Mouse (Mus musculus): ENCODE measurements around the gene Ifna5. TPM values are rescaled to one million over a fixed set of nuclear protein-coding genes. Genes with fewer than 3 reads are reported as not detected.
"Not testable (repeated sequence)": the region's sequence is repeated elsewhere in the genome, so short reads cannot be mapped to it uniquely, and the experiment has no call there.

Gene Ifna5
- not detected for total RNA-seq (2021)
- long read RNA-seq, experiment 1 = 0 reads
- long read RNA-seq, experiment 2 = 0 reads

DNA sequence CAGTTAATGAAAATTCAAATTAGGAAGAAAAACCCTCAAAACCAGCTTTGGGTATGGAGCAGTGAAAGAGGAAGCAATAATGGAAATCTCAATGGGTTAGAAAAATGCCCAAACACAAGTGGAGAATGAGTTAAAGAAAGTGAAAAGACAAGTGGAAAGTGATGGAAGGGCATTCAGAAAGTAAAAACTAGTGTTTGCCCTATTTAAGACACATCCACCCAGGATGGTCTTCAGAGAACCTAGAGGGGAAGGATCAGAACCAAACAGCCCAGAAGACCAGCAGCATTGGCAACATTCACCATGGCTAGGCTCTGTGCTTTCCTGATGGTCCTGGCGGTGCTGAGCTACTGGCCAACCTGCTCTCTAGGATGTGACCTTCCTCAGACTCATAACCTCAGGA is at the start of gene Ifna5:
Ifna5 (plus strand) TSS at position 301 of the 400 bp plus-strand sequence.
- DNase-seq (ENCODE audit: low spot score in 2 of 2); intact Hi-C loops (cut with DNase I): not testable (repeated sequence)

DNA sequence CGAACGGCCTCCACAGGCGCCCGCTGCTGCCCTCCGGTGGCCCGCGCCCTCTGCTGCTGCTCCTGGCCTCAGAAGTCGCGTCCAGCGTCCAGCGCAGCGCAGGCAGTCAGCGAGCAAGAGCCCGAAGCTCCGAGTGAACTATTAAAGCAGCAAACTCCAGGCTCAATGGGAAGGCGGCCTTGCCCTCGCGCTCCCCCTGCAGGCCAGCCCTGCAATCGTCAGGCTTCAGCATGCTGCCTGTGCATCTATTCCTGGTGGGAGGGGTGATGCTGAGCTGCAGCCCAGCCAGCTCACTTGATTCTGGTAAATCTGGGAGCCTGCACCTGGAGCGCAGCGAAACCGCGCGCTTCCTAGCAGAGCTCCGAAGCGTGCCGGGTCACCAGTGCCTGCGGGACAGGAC is 46.9 kb upstream of the Ifna5 start, which contains the start of gene Gm13277:
Gm13277 (plus strand) TSS at position 231 of the 400 bp plus-strand sequence.
- intact Hi-C loops (cut with DNase I) = not testable (repeated sequence)
- peak; percentile 70 to 75 for DNase-seq (ENCODE audit: low spot score in 2 of 2)

DNA sequence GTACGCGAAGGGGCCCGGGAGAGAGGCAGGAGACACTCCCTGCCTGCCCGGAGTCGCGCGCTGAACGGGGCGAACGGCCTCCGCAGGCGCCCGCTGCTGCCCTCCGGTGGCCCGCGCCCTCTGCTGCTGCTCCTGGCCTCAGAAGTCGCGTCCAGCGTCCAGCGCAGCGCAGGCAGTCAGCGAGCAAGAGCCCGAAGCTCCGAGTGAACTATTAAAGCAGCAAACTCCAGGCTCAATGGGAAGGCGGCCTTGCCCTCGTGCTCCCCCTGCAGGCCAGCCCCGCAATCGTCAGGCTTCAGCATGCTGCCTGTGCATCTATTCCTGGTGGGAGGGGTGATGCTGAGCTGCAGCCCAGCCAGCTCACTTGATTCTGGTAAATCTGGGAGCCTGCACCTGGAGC is 44.1 kb upstream of the Ifna5 start, which contains the start of gene Gm13278:
Gm13278 (plus strand) TSS at position 301 of the 400 bp plus-strand sequence.
- DNase-seq (ENCODE audit: low spot score in 2 of 2); intact Hi-C loops (cut with DNase I): not testable (repeated sequence)

DNA sequence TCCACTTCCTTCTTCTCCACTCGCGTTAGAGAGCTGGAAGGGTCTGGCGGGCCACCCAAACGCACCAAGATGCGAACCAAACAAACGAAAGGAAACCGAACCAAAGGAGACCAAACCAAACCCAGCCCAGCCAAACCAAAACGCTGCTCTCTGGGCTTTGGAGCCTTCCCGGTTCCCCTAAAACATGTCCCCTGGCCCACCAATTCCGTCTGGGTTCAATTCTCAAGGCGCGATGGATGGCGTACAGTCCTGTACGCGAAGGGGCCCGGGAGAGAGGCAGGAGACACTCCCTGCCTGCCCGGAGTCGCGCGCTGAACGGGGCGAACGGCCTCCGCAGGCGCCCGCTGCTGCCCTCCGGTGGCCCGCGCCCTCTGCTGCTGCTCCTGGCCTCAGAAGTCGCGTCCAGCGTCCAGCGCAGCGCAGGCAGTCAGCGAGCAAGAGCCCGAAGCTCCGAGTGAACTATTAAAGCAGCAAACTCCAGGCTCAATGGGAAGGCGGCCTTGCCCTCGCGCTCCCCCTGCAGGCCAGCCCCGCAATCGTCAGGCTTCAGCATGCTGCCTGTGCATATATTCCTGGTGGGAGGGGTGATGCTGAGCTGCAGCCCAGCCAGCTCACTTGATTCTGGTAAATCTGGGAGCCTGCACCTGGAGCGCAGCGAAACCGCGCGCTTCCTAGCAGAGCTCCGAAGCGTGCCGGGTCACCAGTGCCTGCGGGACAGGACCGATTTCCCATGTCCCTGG is 41.2 kb upstream of the Ifna5 start, which contains the start of gene Gm13275:
Gm13275 (plus strand) TSS at position 552 of the 740 bp plus-strand sequence.
- intact Hi-C loops (cut with DNase I) = not testable (repeated sequence)
- peak; percentile 20 to 41 for DNase-seq (ENCODE audit: low spot score in 2 of 2)

DNA sequence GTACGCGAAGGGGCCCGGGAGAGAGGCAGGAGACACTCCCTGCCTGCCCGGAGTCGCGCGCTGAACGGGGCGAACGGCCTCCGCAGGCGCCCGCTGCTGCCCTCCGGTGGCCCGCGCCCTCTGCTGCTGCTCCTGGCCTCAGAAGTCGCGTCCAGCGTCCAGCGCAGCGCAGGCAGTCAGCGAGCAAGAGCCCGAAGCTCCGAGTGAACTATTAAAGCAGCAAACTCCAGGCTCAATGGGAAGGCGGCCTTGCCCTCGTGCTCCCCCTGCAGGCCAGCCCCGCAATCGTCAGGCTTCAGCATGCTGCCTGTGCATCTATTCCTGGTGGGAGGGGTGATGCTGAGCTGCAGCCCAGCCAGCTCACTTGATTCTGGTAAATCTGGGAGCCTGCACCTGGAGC is 38.2 kb upstream of the Ifna5 start, which contains the start of gene Gm13279:
Gm13279 (plus strand) TSS at position 301 of the 400 bp plus-strand sequence.
- intact Hi-C loops (cut with DNase I); DNase-seq (ENCODE audit: low spot score in 2 of 2): not testable (repeated sequence)

DNA sequence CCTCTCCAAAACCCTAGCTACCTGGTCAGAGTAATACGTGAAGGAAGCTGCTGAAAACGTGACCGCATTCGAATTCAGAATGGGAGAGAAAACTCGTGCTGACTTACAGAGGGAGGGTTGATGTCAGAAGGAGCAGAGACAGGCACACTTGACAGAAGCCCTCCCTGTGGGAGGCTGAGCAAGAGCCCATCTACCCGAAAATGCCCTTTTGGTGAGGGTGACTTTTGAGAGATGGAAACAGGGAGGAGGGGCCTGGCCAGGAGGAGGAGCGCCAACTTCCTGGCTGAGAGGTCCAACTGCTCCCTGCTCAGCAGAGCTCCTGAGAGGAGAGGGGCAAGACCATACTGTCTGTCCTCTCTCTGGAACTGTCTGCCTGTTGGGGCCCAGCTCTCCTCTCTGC is 36.0 kb upstream of the Ifna5 start, which contains the start of gene Gm13285:
Gm13285 (plus strand) TSS at position 301 of the 400 bp plus-strand sequence.
- DNase-seq (ENCODE audit: low spot score in 2 of 2); intact Hi-C loops (cut with DNase I): not testable (repeated sequence)

DNA sequence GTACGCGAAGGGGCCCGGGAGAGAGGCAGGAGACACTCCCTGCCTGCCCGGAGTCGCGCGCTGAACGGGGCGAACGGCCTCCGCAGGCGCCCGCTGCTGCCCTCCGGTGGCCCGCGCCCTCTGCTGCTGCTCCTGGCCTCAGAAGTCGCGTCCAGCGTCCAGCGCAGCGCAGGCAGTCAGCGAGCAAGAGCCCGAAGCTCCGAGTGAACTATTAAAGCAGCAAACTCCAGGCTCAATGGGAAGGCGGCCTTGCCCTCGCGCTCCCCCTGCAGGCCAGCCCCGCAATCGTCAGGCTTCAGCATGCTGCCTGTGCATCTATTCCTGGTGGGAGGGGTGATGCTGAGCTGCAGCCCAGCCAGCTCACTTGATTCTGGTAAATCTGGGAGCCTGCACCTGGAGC is 32.4 kb upstream of the Ifna5 start, which contains the start of gene Gm13287:
Gm13287 (plus strand) TSS at position 301 of the 400 bp plus-strand sequence.
- DNase-seq (ENCODE audit: low spot score in 2 of 2); intact Hi-C loops (cut with DNase I): not testable (repeated sequence)

DNA sequence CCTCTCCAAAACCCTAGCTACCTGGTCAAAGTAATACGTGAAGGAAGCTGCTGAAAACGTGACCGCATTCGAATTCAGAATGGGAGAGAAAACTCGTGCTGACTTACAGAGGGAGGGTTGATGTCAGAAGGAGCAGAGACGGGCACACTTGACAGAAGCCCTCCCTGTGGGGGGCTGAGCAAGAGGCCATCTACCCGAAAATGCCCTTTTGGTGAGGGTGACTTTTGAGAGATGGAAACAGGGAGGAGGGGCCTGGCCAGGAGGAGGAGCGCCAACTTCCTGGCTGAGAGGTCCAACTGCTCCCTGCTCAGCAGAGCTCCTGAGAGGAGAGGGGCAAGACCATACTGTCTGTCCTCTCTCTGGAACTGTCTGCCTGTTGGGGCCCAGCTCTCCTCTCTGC is 30.1 kb upstream of the Ifna5 start, which contains the start of gene Gm13288:
Gm13288 (plus strand) TSS at position 301 of the 400 bp plus-strand sequence.
- intact Hi-C loops (cut with DNase I) = not testable (repeated sequence)

DNA sequence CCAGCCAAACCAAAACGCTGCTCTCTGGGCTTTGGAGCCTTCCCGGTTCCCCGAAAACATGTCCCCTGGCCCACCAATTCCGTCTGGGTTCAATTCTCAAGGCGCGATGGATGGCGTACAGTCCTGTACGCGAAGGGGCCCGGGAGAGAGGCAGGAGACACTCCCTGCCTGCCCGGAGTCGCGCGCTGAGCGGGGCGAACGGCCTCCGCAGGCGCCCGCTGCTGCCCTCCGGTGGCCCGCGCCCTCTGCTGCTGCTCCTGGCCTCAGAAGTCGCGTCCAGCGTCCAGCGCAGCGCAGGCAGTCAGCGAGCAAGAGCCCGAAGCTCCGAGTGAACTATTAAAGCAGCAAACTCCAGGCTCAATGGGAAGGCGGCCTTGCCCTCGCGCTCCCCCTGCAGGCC is 29.6 kb upstream of the Ifna5 start:
- intact Hi-C loops (cut with DNase I); DNase-seq (ENCODE audit: low spot score in 2 of 2): not testable (repeated sequence)

More for the DNA sequence above, 30.1 kb upstream of the Ifna5 start, which contains the start of gene Gm13288:
- not testable (repeated sequence) for DNase-seq (ENCODE audit: low spot score in 2 of 2)

DNA sequence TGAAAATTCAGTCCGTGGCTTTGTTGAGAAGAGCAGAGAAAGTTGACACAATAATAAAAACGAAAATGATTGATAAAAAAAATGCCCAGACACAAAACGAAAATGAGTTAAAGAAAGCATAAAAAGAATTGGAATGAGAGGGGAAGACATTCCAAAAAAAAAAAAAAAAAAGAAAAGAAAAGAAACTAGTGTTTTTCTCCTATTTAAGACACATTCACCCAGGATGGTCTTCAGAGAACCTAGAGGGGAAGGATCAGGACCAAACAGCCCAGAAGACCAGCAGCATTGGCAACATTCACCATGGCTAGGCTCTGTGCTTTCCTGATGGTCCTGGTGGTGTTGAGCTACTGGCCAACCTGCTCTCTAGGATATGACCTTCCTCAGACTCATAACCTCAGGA is 19.4 kb upstream of the Ifna5 start, which contains the start of gene Ifna7:
Ifna7 (plus strand) TSS at position 301 of the 400 bp plus-strand sequence.
- DNase-seq (ENCODE audit: low spot score in 2 of 2) = no peak

DNA sequence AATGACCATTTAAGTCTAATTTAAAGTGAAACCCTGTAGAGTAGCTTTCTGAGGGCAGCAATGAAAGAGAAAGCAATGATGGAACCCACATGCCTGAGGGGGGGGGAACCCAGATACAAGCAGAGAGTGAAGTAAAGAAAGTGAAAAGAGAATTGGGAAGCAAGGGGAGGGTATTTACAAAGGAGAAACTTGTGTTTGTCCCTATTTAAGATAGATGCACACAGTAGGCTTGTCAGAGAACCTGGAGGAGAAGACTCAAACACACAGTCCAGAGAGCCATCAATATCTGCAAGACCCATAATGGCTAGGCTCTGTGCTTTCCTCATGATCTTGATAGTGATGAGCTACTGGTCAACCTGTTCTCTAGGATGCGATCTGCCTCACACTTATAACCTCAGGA is 15.7 kb upstream of the Ifna5 start, which contains the start of gene Ifna11:
Ifna11 (plus strand) TSS at position 301 of the 400 bp plus-strand sequence.
- DNase-seq (ENCODE audit: low spot score in 2 of 2) = no peak
- intact Hi-C loops (cut with DNase I) = no loop called here

More for the DNA sequence above, 19.4 kb upstream of the Ifna5 start, which contains the start of gene Ifna7:
- intact Hi-C loops (cut with DNase I) = no loop called here

DNA sequence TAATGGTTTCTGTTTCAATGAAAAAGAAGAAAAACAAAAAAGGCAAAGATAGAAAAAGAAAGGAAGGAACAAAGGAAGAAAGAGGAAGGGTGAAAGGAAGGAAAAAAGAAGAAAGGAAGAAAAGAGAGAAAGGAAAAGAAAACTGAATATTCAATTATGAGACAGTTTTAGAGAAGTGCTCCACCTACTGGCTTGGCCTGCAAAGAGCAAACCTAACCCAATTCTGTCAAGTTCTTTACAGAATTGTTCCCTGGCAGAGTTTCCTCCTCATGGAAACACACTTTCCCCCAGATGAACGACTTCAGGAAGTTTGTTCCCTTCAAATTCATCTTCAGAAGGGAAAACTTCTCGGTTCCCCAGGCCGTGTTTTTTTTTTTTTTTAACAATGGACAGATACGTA is 12.3 kb upstream of the Ifna5 start:
- peak; percentile 9 to 37 for DNase-seq (ENCODE audit: low spot score in 2 of 2)
- intact Hi-C loops (cut with DNase I) = no loop called here

DNA sequence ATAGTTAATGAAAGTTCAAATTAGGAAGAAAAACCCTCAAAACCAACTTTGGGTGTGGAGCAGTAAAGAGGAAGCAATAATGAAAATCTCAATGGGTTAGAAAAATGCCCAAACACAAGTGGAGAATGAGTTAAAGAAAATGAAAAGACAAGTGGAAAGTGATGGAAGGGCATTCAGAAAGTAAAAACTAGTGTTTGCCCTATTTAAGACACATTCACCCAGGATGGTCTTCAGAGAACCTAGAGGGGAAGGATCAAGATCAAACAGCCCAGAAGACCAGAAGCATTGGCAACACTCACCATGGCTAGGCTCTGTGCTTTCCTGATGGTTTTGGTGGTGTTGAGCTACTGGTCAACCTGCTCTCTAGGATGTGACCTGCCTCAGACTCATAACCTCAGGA is 8.2 kb upstream of the Ifna5 start, which contains the start of gene Ifna6:
Ifna6 (plus strand) TSS at position 301 of the 400 bp plus-strand sequence.
- DNase-seq (ENCODE audit: low spot score in 2 of 2); intact Hi-C loops (cut with DNase I): not testable (repeated sequence)

DNA sequence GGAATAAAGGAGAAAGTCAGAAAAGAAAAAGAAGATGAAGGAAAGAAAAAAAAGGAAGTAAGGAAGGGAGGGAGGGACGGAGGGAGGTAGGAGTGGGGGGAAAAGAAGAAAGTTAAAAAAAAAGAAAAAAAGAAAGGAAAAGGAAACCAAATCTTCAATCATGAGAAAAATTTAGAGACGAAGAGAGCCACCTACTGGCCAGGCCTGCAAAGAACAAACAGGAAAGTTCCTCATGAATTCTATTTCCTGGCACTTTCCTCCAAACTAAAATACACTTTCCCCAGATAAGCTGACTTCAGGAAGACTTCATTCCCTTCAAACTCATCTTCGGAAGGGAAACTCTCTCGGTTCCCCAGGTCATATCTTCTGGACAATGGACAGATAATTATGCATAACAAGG is 4.8 kb upstream of the Ifna5 start:
- peak; percentile 46 to 51 for DNase-seq (ENCODE audit: low spot score in 2 of 2)
- intact Hi-C loops (cut with DNase I) = no loop called here

DNA sequence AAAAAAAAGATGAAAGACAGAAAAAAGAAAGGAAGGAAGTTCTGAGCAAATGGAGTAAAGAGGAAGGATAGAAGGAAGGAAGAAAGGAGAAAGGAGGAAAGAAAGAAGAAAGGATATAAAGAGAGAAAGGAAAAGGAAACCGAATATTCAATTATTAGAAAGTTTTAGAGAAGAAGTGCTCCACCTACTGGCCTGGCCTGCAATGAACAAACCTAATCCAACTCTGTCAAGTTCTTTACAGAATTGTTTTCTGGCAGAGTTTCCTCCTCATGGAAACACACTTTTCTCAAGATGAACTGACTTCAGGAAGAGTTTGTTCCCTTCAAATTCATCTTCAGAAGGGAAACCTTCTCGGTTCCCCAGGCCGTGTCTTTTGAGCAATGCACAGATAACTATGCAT is 3.5 kb downstream of the Ifna5 start:
- peak; percentile 6 to 8 for DNase-seq (ENCODE audit: low spot score in 2 of 2)
- intact Hi-C loops (cut with DNase I) = no loop called here

DNA sequence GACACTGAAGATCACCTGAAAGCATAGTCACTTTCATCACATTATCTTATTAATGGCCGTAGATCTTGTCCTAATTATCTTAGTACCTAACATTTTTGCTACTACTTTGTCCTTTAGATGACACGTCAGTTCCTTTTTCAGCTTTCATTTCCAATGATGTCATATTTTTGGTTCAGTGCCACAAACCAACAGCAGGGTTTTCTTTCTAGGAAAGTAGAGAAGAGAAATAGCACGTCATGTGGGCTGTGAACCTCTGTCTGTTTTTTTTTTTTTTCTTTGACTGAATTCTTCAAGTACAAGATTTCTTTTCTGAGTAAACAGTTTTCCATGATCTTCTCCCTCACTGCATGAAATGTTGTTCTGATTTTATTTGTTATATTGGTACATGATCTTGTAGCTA is 4.7 kb downstream of the Ifna5 start:
- intact Hi-C loops (cut with DNase I) = no loop called here
- no peak for DNase-seq (ENCODE audit: low spot score in 2 of 2)

DNA sequence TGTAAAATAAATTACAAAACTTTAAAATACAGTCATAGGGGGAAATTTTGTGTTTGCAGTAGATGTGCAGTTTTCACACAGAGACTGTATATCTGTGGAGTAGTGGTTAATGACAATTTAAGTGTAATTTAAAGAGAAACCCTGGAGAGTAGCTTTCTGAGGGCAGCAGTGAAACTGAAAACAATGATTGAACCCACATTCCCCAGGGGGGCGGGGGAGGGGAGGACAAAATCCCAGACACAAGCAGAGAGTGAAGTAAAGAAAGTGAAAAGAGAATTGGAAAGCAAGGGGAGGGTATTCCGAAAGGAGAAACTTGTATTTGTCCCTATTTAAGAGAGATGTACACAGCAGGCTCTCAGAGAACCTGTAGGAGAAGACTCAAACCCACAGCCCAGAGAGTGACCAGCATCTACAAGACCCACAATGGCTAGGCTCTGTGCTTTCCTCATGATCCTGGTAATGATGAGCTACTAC is 6.2 kb downstream of the Ifna5 start, which contains the start of gene Ifna4:
Ifna4 (plus strand) TSS at position 424 of the 474 bp plus-strand sequence.
- intact Hi-C loops (cut with DNase I) = no loop called here

DNA sequence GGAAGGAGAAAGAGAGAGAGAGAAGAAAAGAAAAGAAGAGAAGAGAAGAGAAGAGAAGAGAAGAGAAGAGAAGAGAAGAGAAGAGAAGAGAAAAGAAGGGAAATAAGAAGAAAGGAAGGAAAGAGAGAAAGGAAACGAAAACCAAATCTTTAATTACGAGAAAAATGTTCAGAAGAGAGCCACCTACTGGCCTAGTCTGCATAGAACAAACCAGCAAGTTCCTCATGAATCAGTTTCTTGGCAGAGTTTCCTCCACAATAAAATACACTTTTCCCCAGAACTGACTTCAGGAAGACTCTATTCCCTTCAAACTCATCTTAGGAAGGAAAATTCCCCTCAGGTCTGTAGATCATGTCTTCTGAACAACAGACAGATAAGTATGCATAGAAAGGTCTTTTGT is 10.0 kb downstream of the Ifna5 start:
- no peak for DNase-seq (ENCODE audit: low spot score in 2 of 2)
- intact Hi-C loops (cut with DNase I) = no loop called here

More for the DNA sequence above, 6.2 kb downstream of the Ifna5 start, which contains the start of gene Ifna4:
- DNase-seq (ENCODE audit: low spot score in 2 of 2) = no peak

DNA sequence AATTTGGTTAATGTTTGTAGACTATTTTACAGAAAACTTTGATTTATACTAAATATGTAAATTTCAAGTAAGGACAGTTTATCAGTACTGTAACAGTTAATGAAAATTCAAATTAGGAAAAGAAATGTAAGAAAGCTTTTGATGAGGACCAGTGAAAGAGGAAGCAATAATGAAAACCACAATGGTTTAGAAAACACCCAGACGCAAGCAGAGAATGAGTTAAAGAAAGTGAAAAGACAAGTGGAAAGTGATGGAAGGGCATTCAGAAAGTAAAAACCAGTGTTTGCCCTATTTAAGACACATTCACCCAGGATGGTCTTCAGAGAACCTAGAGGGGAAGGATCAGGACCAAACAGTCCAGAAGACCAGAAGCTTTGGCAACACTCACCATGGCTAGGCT is 14.4 kb downstream of the Ifna5 start, which contains the start of gene Ifna1:
Ifna1 (plus strand) TSS at position 390 of the 400 bp plus-strand sequence.
- intact Hi-C loops (cut with DNase I) = no loop called here

More for the DNA sequence above, 14.4 kb downstream of the Ifna5 start, which contains the start of gene Ifna1:
- DNase-seq (ENCODE audit: low spot score in 2 of 2) = no peak

Measured in left cerebral cortex, postnatal 14 days (tissue).